Mouse (Mus musculus) midbrain, postnatal 0 days (tissue): ENCODE measurements around the gene Rinl. TPM values are rescaled to one million over a fixed set of nuclear protein-coding genes. Genes with fewer than 3 reads are reported as not detected.

Experiments
- ATAC-seq: fragments of 200-750 bp; cut with Nextera tagmentation; 2 replicates; pipeline ENCODE4 v1.8.0; 2017; ENCODE audit warnings: moderate number of reproducible peaks, mild to moderate bottlenecking, moderate TSS enrichment, moderate library complexity; ENCODE audit not compliant: low FRiP score
- DNase-seq: peaks from one replicate; pipeline ENCODE4 v3.0.0-alpha.2; 2015; ENCODE audit warnings: low spot score
- H3K27ac ChIP-seq: fragments of 300-500 bp; sonication (generic); 2 replicates; pipeline ENCODE4 v1.5.1; 2014; ENCODE audit warnings: low read depth, mild to moderate bottlenecking, low read length, mixed read lengths
- H3K27me3 ChIP-seq: fragments of 300-500 bp; sonication (generic); 2 replicates; pipeline ENCODE4 v1.6.1; 2014; ENCODE audit warnings: low read length, control low read depth, mixed read lengths; ENCODE audit not compliant: insufficient read depth
- H3K36me3 ChIP-seq: fragments of 300-500 bp; sonication (generic); 2 replicates; pipeline ENCODE4 v1.6.1; 2014; ENCODE audit warnings: low read length, control low read depth, mixed read lengths; ENCODE audit not compliant: insufficient read depth
- H3K4me1 ChIP-seq: fragments of 300-500 bp; sonication (generic); 2 replicates; pipeline ENCODE4 v1.6.1; 2014; ENCODE audit warnings: mild to moderate bottlenecking, control low read depth, antibody characterized with exemption, low read length, mixed read lengths; ENCODE audit not compliant: insufficient read depth
- H3K4me2 ChIP-seq: fragments of 300-500 bp; sonication (generic); 2 replicates; pipeline ENCODE4 v1.6.1; 2014; ENCODE audit warnings: low read depth, mild to moderate bottlenecking, low read length, mixed read lengths; ENCODE audit not compliant: poor library complexity, severe bottlenecking
- H3K4me3 ChIP-seq: fragments of 300-500 bp; sonication (generic); 2 replicates; pipeline ENCODE4 v1.5.1; 2014; ENCODE audit warnings: low read depth, mild to moderate bottlenecking, low read length, moderate library complexity
- H3K9ac ChIP-seq: fragments of 300-500 bp; sonication (generic); replicated peaks from 2 replicates; pipeline ENCODE4 v1.6.1; 2014; ENCODE audit warnings: mild to moderate bottlenecking, low read length, moderate library complexity, mixed read lengths; ENCODE audit not compliant: poor library complexity, severe bottlenecking
- H3K9me3 ChIP-seq: fragments of 300-500 bp; sonication (generic); 2 replicates; pipeline ENCODE4 v1.6.1; 2016; ENCODE audit warnings: low read length, control low read depth
- CTCF ChIP-seq: IDR thresholded peaks from 2 replicates; pipeline ENCODE4 v1.5.1; 2016; ENCODE audit warnings: antibody characterized with exemption, mild to moderate bottlenecking
- WGBS: fragments of 180-500 bp; shearing (Covaris S2); extraction: QIAGEN DNeasy Blood & Tissue Kit; methylation state at CpG from one replicate; pipeline ENCODE4 v1.1.7; 2014; 5-methylcytosine and 5-hydroxymethylcytosine counted together
- polyA plus RNA-seq: library from polyadenylated mRNA; unstranded; fragments of >200 nt; fragmentation: Nextera tagmentation; extraction: Ambion mirVana; gene quantifications from 2 replicates; pipeline ENCODE4 v1.2.1, GENCODE M21; 2015
- total RNA-seq: library from RNA; depleted of rRNA; stranded (reverse); fragments of >200 nt; gene quantifications from 2 replicates; pipeline ENCODE4 v1.2.3, GENCODE M21; 2014; rRNA removed

Gene Rinl
- total and polyA plus RNA-seq, 2 experiments from 2014 or later = 1.0 to 1.9 TPM

GRCm38 (mm10) chr7:28847273-28847672 is 58.5 kb downstream of the Rinl start:
- no peaks in the 10 kb centered on the region for H3K27me3 ChIP-seq
- 74% methylated on average over 1 of the region's 1 CpGs for WGBS
- DNase-seq = no peak
- H3K4me2 ChIP-seq = no peak overlapping the region
- no peaks in the 10 kb centered on the region for H3K9me3 ChIP-seq
- H3K36me3 ChIP-seq = no peaks in the 10 kb centered on the region
- no peaks in the 10 kb centered on the region for H3K4me1 ChIP-seq
- no peak overlapping the region for H3K9ac ChIP-seq
- no peak for TF ChIP-seq CTCF
- ATAC-seq = no peak
- H3K27ac ChIP-seq = no peak overlapping the region
- no peak overlapping the region for H3K4me3 ChIP-seq

Other genes with a start within 250 kb of the Rinl start
- not detected in 2 replicates for gene Sycn, start 248.1 kb upstream of the Rinl start, total RNA-seq
- not detected in 2 replicates for gene Sycn, start 248.1 kb upstream of the Rinl start, polyA plus RNA-seq
- gene Nccrp1, start 241.7 kb upstream of the Rinl start, total RNA-seq = 1.4 TPM in 1 of 2 replicates, not detected in the other
- gene Nccrp1, start 241.7 kb upstream of the Rinl start, polyA plus RNA-seq = 0.16 and 0.47 TPM in 2 replicates
- gene Samd4b, start 190.8 kb upstream of the Rinl start, total RNA-seq = 48.2 and 56.0 TPM in 2 replicates
- gene Samd4b, start 190.8 kb upstream of the Rinl start, polyA plus RNA-seq = 17.6 and 19.2 TPM in 2 replicates
- gene Pak4, start 190.8 kb upstream of the Rinl start, total RNA-seq = 13.3 and 19.8 TPM in 2 replicates
- 8.9 and 9.6 TPM in 2 replicates for gene Pak4, start 190.8 kb upstream of the Rinl start, polyA plus RNA-seq
- gene Acp7, start 157.6 kb upstream of the Rinl start, total RNA-seq = 1.3 and 2.6 TPM in 2 replicates
- gene Acp7, start 157.6 kb upstream of the Rinl start, polyA plus RNA-seq = 0.22 and 0.55 TPM in 2 replicates
- gene Fbxo27, start 96.1 kb upstream of the Rinl start, total RNA-seq = 7.4 and 8.2 TPM in 2 replicates
- gene Fbxo27, start 96.1 kb upstream of the Rinl start, polyA plus RNA-seq = 10.4 and 12.2 TPM in 2 replicates
- gene Fbxo17, start 72.2 kb upstream of the Rinl start, total RNA-seq = 1.7 and 2.8 TPM in 2 replicates
- gene Fbxo17, start 72.2 kb upstream of the Rinl start, polyA plus RNA-seq = 5.5 and 6.1 TPM in 2 replicates
- gene Mrps12, start 47.1 kb upstream of the Rinl start, total RNA-seq = 48.6 and 67.5 TPM in 2 replicates
- gene Mrps12, start 47.1 kb upstream of the Rinl start, polyA plus RNA-seq = 97.3 and 106 TPM in 2 replicates
- 17.8 and 18.6 TPM in 2 replicates for gene Sars2, start 47.0 kb upstream of the Rinl start, total RNA-seq
- gene Sars2, start 47.0 kb upstream of the Rinl start, polyA plus RNA-seq = 16.2 and 19.3 TPM in 2 replicates
- gene Ccer2, start 32.8 kb upstream of the Rinl start, total RNA-seq = not detected in 2 replicates
- gene Ccer2, start 32.8 kb upstream of the Rinl start, polyA plus RNA-seq = 1.4 and 1.8 TPM in 2 replicates
- gene Sirt2, start 22.2 kb upstream of the Rinl start, total RNA-seq = 64.8 and 85.9 TPM in 2 replicates
- gene Sirt2, start 22.2 kb upstream of the Rinl start, polyA plus RNA-seq = 111 and 120 TPM in 2 replicates
- gene Nfkbib, start 21.5 kb upstream of the Rinl start, total RNA-seq = 18.3 and 19.7 TPM in 2 replicates
- 58.5 and 65.3 TPM in 2 replicates for gene Nfkbib, start 21.5 kb upstream of the Rinl start, polyA plus RNA-seq
- gene Hnrnpl, start 19.6 kb downstream of the Rinl start, total RNA-seq = 253 and 265 TPM in 2 replicates
- 146 and 175 TPM in 2 replicates for gene Hnrnpl, start 19.6 kb downstream of the Rinl start, polyA plus RNA-seq
- 89.3 and 104 TPM in 2 replicates for gene Ech1, start 36.2 kb downstream of the Rinl start, total RNA-seq
- 103 and 107 TPM in 2 replicates for gene Ech1, start 36.2 kb downstream of the Rinl start, polyA plus RNA-seq
- 3.4 and 3.5 TPM in 2 replicates for gene Lgals4, start 44.9 kb downstream of the Rinl start, total RNA-seq
- gene Lgals4, start 44.9 kb downstream of the Rinl start, polyA plus RNA-seq = 4.8 and 5.1 TPM in 2 replicates
- gene Lgals7, start 74.9 kb downstream of the Rinl start, total RNA-seq = 0.38 and 12.5 TPM in 2 replicates
- gene Lgals7, start 74.9 kb downstream of the Rinl start, polyA plus RNA-seq = 3.8 and 4.8 TPM in 2 replicates
- 0.38 and 0.57 TPM in 2 replicates for gene Capn12, start 92.5 kb downstream of the Rinl start, total RNA-seq
- gene Capn12, start 92.5 kb downstream of the Rinl start, polyA plus RNA-seq = 0.26 and 0.41 TPM in 2 replicates
- 74.7 and 86.9 TPM in 2 replicates for gene Actn4, start 173.4 kb downstream of the Rinl start, total RNA-seq
- gene Actn4, start 173.4 kb downstream of the Rinl start, polyA plus RNA-seq = 101 and 105 TPM in 2 replicates
- 405 and 482 TPM in 2 replicates for gene Eif3k, start 192.9 kb downstream of the Rinl start, total RNA-seq
- 292 and 309 TPM in 2 replicates for gene Eif3k, start 192.9 kb downstream of the Rinl start, polyA plus RNA-seq
- gene Map4k1, start 193.1 kb downstream of the Rinl start, total RNA-seq = 5.6 and 17.4 TPM in 2 replicates
- gene Map4k1, start 193.1 kb downstream of the Rinl start, polyA plus RNA-seq = 18.2 and 21.0 TPM in 2 replicates